Mouse (Mus musculus) B cell, adult 62 days (primary cell): ENCODE results near the gene Defa31. TPM values are rescaled to one million over a fixed set of nuclear protein-coding genes. Genes with fewer than 3 reads are reported as not detected.

Experiments
- total RNA-seq: library from RNA; stranded (reverse); gene quantifications from 4 replicates; pipeline ENCODE4 v1.2.4, GENCODE M21; 2023

The Defa31 gene
- not detected in 4 replicates for total RNA-seq

GRCm38 (mm10) chr8:21191314-21191713, at the start of gene Defa31:
Defa31 (plus strand) TSS chr8:21191614.

GRCm38 (mm10) chr8:21161977-21162376, 29.4 kb upstream of the Defa31 start, which contains the start of gene Defa22:
Defa22 (plus strand) TSS chr8:21162277.

GRCm38 (mm10) chr8:21201261-21201660, 9.8 kb downstream of the Defa31 start, which contains the start of gene Gm15293:
Gm15293 (plus strand) TSS chr8:21201561.

Other genes with a start within 250 kb of the Defa31 start
- not detected in 4 replicates for gene AY761185, start 246.9 kb upstream of the Defa31 start, total RNA-seq
- gene Defa21, start 166.1 kb upstream of the Defa31 start, total RNA-seq = not detected in 4 replicates
- not detected in 4 replicates for gene Defa23, start 136.6 kb upstream of the Defa31 start, total RNA-seq
- gene Defa35, start 126.6 kb upstream of the Defa31 start, total RNA-seq = not detected in 4 replicates
- gene Defa25, start 107.2 kb upstream of the Defa31 start, total RNA-seq = not detected in 4 replicates
- not detected in 4 replicates for gene Gm14851, start 95.6 kb upstream of the Defa31 start, total RNA-seq
- not detected in 4 replicates for gene Defa30, start 57.0 kb upstream of the Defa31 start, total RNA-seq
- gene Defa22, start 29.3 kb upstream of the Defa31 start, total RNA-seq = not detected in 4 replicates
- not detected in 4 replicates for gene Gm15293, start 9.9 kb downstream of the Defa31 start, total RNA-seq
- not detected in 4 replicates for gene Gm15292, start 58.1 kb downstream of the Defa31 start, total RNA-seq
- not detected in 4 replicates for gene Defa27, start 123.9 kb downstream of the Defa31 start, total RNA-seq
- gene Defa29, start 135.4 kb downstream of the Defa31 start, total RNA-seq = not detected in 4 replicates
- not detected in 4 replicates for gene Defa2, start 186.9 kb downstream of the Defa31 start, total RNA-seq
- not detected in 4 replicates for gene Defa33, start 200.2 kb downstream of the Defa31 start, total RNA-seq
- not detected in 4 replicates for gene Defa36, start 235.8 kb downstream of the Defa31 start, total RNA-seq